Mouse (Mus musculus) megakaryocyte, embryonic 14.5 days (primary cell): ENCODE measurements around the gene Ripor3. TPM values are rescaled to one million over a fixed set of nuclear protein-coding genes. Genes with fewer than 3 reads are reported as not detected.

Experiments used
- H3K27me3 ChIP-seq: replicated peaks from 2 replicates; pipeline ENCODE3; 2012; ENCODE audit warnings: inconsistent platforms
- H3K36me3 ChIP-seq: replicated peaks from 2 replicates; pipeline ENCODE3; 2012; ENCODE audit warnings: low read length, inconsistent platforms, mixed read lengths
- H3K4me1 ChIP-seq: 2 replicates; pipeline ENCODE4 v1.6.1; 2012; ENCODE audit warnings: inconsistent platforms
- H3K4me3 ChIP-seq: replicated peaks from 2 replicates; pipeline ENCODE3; 2012; ENCODE audit warnings: moderate library complexity, mild to moderate bottlenecking, inconsistent platforms
- H3K9me3 ChIP-seq: 2 replicates; pipeline ENCODE4 v1.6.1; 2012; ENCODE audit warnings: inconsistent platforms
- FLI1 ChIP-seq: IDR thresholded peaks from 2 replicates; pipeline ENCODE4 v1.6.1; 2012; ENCODE audit warnings: low read length, inconsistent platforms, mixed read lengths
- GATA1 ChIP-seq: IDR thresholded peaks from 3 replicates; pipeline ENCODE4 v1.6.1; 2012; ENCODE audit warnings: mixed read lengths, low read length, inconsistent platforms, borderline replicate concordance
- polyA plus RNA-seq: library from polyadenylated mRNA; stranded (reverse); fragments of >175 nt; gene quantifications from 2 replicates; pipeline ENCODE4 v1.2.3, GENCODE M21; 2012; ENCODE audit warnings: low replicate concordance; ENCODE audit not compliant: insufficient read depth

The Ripor3 gene
- polyA plus RNA-seq, 1 experiment: 123 TPM

GRCm38 (mm10) chr2:167951301-167952211, 58.9 kb downstream of the Ripor3 start:
- TF ChIP-seq GATA1 (no peak), FLI1 (no peak)
- peaks cover 85% of the 10 kb centered on the region for H3K36me3 ChIP-seq

DNA sequence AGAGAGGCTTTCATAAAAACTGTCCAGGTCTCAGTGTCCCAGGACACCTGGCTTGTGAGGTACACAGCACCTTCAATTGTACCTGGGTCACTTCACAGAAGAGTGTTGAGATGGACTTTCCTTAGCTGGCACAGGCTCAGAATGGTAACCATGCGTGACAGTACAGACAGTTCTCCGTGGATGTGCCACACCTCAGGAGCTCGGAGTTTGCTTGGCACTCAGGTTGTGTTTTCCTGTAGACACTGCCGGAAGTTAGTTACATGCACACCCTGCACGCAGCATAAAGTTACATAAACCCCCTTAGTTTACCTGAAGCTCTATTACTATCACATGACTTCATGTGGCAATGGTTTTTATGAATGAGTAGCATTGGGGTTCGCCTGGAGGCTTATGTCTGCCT, 59.7 kb downstream of the Ripor3 start:
- no peaks in the 10 kb centered on the region for H3K9me3 ChIP-seq
- TF ChIP-seq FLI1 (no peak), GATA1 (no peak)
- no peaks in the 10 kb centered on the region for H3K27me3 ChIP-seq
- peaks cover 100% of the 10 kb centered on the region for H3K4me1 ChIP-seq
- H3K36me3 ChIP-seq: peaks cover 79% of the 10 kb centered on the region
- peak overlapping the region; percentile 81 for H3K4me3 ChIP-seq

More at GRCm38 (mm10) chr2:167951301-167952211, 58.9 kb downstream of the Ripor3 start:
- peaks cover 100% of the 10 kb centered on the region for H3K4me1 ChIP-seq
- H3K27me3 ChIP-seq: no peaks in the 10 kb centered on the region
- H3K4me3 ChIP-seq: peak overlapping the region; percentile 81
- H3K9me3 ChIP-seq: no peaks in the 10 kb centered on the region

- no peaks in the 10 kb centered on the region for H3K27me3 ChIP-seq
These were observed 60.6 kb downstream of the Ripor3 start for GRCm38 (mm10) chr2:167949808-167950207.

DNA sequence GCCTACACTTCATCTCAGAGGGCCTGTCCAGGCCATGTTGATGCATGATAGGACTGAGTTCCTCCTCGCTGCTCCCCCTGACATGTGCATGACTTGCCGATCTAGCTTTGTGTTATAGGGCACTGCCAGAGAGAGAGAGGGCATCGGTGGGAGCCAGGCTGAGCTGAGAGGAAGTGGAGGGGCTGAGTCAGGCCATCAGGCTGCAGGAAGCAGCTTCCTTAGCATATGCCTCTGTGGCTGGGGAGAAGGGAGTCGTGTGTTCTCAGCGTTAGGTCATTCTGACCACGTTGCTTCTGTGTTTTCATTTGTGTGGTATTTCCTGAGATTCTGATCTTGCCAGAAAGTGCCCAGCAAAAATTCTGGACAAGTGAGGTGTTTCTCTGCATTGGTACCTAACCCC, 61.2 kb downstream of the Ripor3 start:
- Histone ChIP-seq H3K4me1 (peaks cover 100% of the 10 kb centered on the region), H3K4me3 (peak overlapping the region; percentile 85), H3K9me3 (no peaks in the 10 kb centered on the region), H3K27me3 (no peaks in the 10 kb centered on the region), H3K36me3 (peaks cover 81% of the 10 kb centered on the region)
- peak; percentile 91; the same call in 2 of the 3 replicates for TF ChIP-seq GATA1
- TF ChIP-seq FLI1: peak; percentile 82; the same call in 1 of the 2 replicates

More at GRCm38 (mm10) chr2:167949808-167950207, 60.6 kb downstream of the Ripor3 start:
- Histone ChIP-seq H3K4me3 (peak overlapping the region; percentile 85), H3K36me3 (peaks cover 81% of the 10 kb centered on the region), H3K4me1 (peaks cover 100% of the 10 kb centered on the region), H3K9me3 (no peaks in the 10 kb centered on the region)
- TF ChIP-seq FLI1 (no peak), GATA1 (no peak)

DNA sequence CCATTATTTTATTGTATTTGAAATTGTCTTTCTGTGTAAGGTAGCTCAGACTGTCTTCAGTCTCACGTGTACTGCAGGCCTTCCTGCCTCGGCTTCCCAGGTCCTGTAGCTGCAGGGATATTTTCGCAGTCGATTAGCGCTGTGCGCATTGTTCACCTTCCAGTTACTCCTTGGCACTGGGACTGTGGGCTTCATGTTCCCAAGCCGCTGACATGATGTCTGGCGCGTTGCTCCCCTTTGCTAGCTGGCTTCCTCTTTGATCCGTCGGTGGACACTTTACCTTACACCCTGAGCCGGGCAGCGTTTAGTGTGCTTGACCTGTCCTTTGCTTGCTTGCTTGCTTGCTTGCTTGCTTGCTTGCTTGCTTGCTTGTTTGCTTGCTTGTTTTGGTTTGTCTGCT, 61.9 kb downstream of the Ripor3 start:
- H3K36me3 ChIP-seq: peaks cover 79% of the 10 kb centered on the region
- TF ChIP-seq GATA1 (no peak), FLI1 (no peak)
- peak overlapping the region; percentile 85 for H3K4me3 ChIP-seq
- H3K9me3 ChIP-seq: no peaks in the 10 kb centered on the region
- H3K4me1 ChIP-seq: peaks cover 100% of the 10 kb centered on the region
- no peaks in the 10 kb centered on the region for H3K27me3 ChIP-seq

DNA sequence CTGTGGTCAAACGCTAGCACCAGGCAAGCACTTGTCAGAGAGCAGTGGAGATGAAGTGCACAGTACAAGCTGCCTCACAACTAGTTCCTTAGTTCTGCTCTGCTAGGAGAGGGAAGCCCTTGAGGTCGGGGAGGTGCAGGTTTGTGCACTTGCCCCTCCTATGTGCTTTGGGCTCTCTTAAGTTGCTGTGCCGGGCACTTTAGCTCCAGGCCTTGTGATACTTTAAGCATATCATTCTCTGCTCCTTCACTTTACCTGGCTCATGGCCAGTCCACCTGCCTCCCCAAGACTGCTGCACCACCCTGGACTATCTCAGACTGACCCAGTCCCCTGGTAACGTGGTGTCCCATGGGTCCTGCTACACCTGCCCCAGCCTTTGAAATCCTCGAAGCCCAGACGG, 62.4 kb downstream of the Ripor3 start:
- no peaks in the 10 kb centered on the region for H3K27me3 ChIP-seq
- TF ChIP-seq GATA1 (no peak), FLI1 (no peak)
- peaks cover 76% of the 10 kb centered on the region for H3K36me3 ChIP-seq
- no peaks in the 10 kb centered on the region for H3K9me3 ChIP-seq
- H3K4me3 ChIP-seq: peak overlapping the region; percentile 85
- peaks cover 100% of the 10 kb centered on the region for H3K4me1 ChIP-seq

DNA sequence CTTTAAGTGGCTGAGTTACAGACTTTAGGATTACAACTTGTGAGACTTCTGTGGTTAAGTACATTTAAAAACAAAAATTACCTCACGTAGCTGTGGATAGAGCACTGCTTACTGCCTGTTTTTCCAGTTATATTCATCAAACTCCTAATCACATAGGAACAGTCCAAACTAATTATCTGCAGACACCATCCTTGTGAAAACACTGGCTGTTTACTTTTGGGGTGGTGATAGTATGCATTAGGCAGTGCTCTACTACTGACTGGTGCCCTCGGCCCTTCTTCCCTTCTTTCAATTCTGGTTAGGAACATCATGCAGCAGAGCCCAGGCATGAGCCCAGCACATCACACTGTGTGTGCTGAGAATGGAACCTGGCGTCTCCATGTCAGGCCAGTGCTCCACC, 63.2 kb downstream of the Ripor3 start:
- Histone ChIP-seq H3K4me1 (peaks cover 100% of the 10 kb centered on the region), H3K36me3 (peaks cover 69% of the 10 kb centered on the region), H3K27me3 (no peaks in the 10 kb centered on the region), H3K4me3 (peak overlapping the region; percentile 57), H3K9me3 (no peaks in the 10 kb centered on the region)
- TF ChIP-seq GATA1 (no peak), FLI1 (no peak)

DNA sequence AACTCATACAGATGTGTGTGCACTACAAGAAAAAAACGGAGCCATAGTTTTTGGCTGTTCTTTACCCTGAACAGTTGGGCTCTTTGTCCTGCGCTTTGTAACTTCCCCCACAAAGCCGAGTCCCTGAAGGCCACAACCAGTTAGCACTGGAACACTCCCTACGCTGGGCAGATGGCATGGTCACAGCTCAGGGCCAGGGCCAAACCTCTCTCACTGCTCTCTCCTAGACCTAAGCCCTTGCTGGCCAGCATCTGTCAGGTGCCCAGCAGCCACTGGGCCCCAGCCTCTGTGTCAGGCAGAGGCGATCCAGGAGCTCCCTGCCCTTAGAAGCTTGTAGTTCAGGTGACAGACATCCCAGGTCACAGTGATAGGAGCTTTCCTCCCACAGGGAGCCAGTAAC, 65.0 kb downstream of the Ripor3 start:
- TF ChIP-seq FLI1: no peak
- TF ChIP-seq GATA1: no peak
- no peaks in the 10 kb centered on the region for H3K9me3 ChIP-seq
- H3K36me3 ChIP-seq: peaks cover 69% of the 10 kb centered on the region
- no peaks in the 10 kb centered on the region for H3K27me3 ChIP-seq
- peaks cover 100% of the 10 kb centered on the region for H3K4me1 ChIP-seq
- H3K4me3 ChIP-seq: peak overlapping the region; percentile 38

DNA sequence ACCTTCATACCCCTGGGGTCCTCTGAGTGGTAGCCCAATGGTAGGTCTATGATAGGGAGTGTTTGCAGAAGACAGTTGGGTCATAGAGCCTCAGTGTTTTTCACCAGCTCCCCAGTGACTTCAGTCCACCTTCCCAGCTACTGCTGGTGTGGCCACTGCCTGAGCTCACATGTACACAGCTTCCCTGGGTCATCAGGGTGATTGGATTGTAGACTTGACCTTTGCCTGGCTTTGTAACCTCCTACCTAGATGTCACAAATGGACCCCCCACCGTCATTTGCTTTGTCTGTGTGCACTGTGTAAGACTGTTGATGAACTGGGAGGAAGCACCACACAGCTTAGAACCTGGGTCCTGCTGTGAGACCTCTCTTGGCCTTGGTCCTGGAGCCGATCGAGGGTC, 66.2 kb downstream of the Ripor3 start:
- TF ChIP-seq GATA1: no peak
- TF ChIP-seq FLI1: no peak
- Histone ChIP-seq H3K4me1 (peaks cover 100% of the 10 kb centered on the region), H3K4me3 (peak overlapping the region; percentile 81), H3K27me3 (no peaks in the 10 kb centered on the region), H3K9me3 (no peaks in the 10 kb centered on the region), H3K36me3 (peaks cover 74% of the 10 kb centered on the region)
